Mouse (Mus musculus) limb, embryonic 13.5 days (tissue): ENCODE results near the gene Vezt. TPM values are rescaled to one million over a fixed set of nuclear protein-coding genes. Genes with fewer than 3 reads are reported as not detected.

Source experiments
- ATAC-seq: fragments of 200-750 bp; cut with Nextera tagmentation; 2 replicates; pipeline ENCODE4 v1.8.0; 2017; ENCODE audit warnings: low read depth, moderate number of reproducible peaks, moderate TSS enrichment; ENCODE audit not compliant: low FRiP score
- H3K27ac ChIP-seq: fragments of 300-500 bp; sonication (generic); 2 replicates; pipeline ENCODE4 v1.5.1; 2015; ENCODE audit warnings: inconsistent platforms, mild to moderate bottlenecking, moderate library complexity
- H3K27me3 ChIP-seq: fragments of 300-500 bp; sonication (generic); 2 replicates; pipeline ENCODE4 v1.6.1; 2015; ENCODE audit warnings: mild to moderate bottlenecking, inconsistent platforms
- H3K36me3 ChIP-seq: fragments of 300-500 bp; sonication (generic); 2 replicates; pipeline ENCODE4 v1.6.1; 2015; ENCODE audit warnings: inconsistent platforms, mild to moderate bottlenecking, moderate library complexity
- H3K4me1 ChIP-seq: fragments of 300-500 bp; sonication (generic); 2 replicates; pipeline ENCODE4 v1.6.1; 2015; ENCODE audit warnings: inconsistent platforms
- H3K4me2 ChIP-seq: fragments of 300-500 bp; sonication (generic); replicated peaks from 2 replicates; pipeline ENCODE4 v1.6.1; 2015; ENCODE audit warnings: inconsistent platforms, mild to moderate bottlenecking, moderate library complexity
- H3K4me3 ChIP-seq: fragments of 300-500 bp; sonication (generic); 2 replicates; pipeline ENCODE4 v1.5.1; 2015; ENCODE audit warnings: moderate library complexity, mild to moderate bottlenecking, inconsistent platforms
- H3K9ac ChIP-seq: fragments of 300-500 bp; sonication (generic); 2 replicates; pipeline ENCODE4 v1.6.1; 2015; ENCODE audit warnings: mild to moderate bottlenecking, inconsistent platforms
- H3K9me3 ChIP-seq: fragments of 300-500 bp; sonication (generic); 2 replicates; pipeline ENCODE4 v1.6.1; 2016; ENCODE audit warnings: inconsistent platforms
- WGBS: fragments of 180-500 bp; shearing (Covaris S2); methylation state at CpG from one replicate; pipeline ENCODE4 v1.1.7; 2015; 5-methylcytosine and 5-hydroxymethylcytosine counted together
- microRNA counts: library from miRNA; unstranded; fragments of <30 nt; microRNA quantifications from one replicate; lab custom pipeline; 2016
- microRNA-seq: library from miRNA; unstranded; fragments of <30 nt; microRNA quantifications from one replicate; pipeline ENCODE4, GENCODE M21; 2016
- polyA plus RNA-seq: library from polyadenylated mRNA; unstranded; fragments of >200 nt; fragmentation: Nextera tagmentation; extraction: Ambion mirVana; gene quantifications from 2 replicates; pipeline ENCODE4 v1.2.1, GENCODE M21; 2015

Vezt gene
- polyA plus RNA-seq, 1 experiment from 2014 or later = 28.0 TPM

GRCm38 (mm10) chr10:93899303-93899702 is 136.3 kb downstream of the Vezt start:
- no peaks in the 10 kb centered on the region for H3K9me3 ChIP-seq
- no peak overlapping the region for H3K4me2 ChIP-seq
- ATAC-seq = no peak
- H3K4me1 ChIP-seq = no peaks in the 10 kb centered on the region
- no peak overlapping the region for H3K4me3 ChIP-seq
- H3K27me3 ChIP-seq = no peaks in the 10 kb centered on the region
- WGBS = 58% methylated on average over 2 of the region's 2 CpGs
- H3K36me3 ChIP-seq = no peaks in the 10 kb centered on the region
- H3K27ac ChIP-seq = no peak overlapping the region
- H3K9ac ChIP-seq = no peak overlapping the region

GRCm38 (mm10) chr10:93897043-93897646 is 138.5 kb downstream of the Vezt start, which contains the start of gene Metap2:
Gene Metap2 (minus strand): TSS chr10:93897093.
- Histone ChIP-seq H3K4me2 (no peak within 1 kb of the TSS), H3K9me3 (no peaks in the 10 kb centered on the region), H3K27me3 (no peaks in the 10 kb centered on the region), H3K9ac (no peak within 1 kb of the TSS), H3K4me1 (no peaks in the 10 kb centered on the region), H3K4me3 (no peak within 1 kb of the TSS), H3K27ac (no peak within 1 kb of the TSS), H3K36me3 (no peaks in the 10 kb centered on the region)
- no peak for ATAC-seq
- WGBS = 68% methylated on average over 7 of the region's 7 CpGs

GRCm38 (mm10) chr10:93892551-93892950 is 143.1 kb downstream of the Vezt start:
- Histone ChIP-seq H3K27ac (no peak overlapping the region), H3K9ac (no peak overlapping the region), H3K27me3 (no peaks in the 10 kb centered on the region), H3K4me2 (no peak overlapping the region), H3K36me3 (no peaks in the 10 kb centered on the region), H3K4me3 (no peak overlapping the region), H3K4me1 (peaks cover 12% of the 10 kb centered on the region), H3K9me3 (no peaks in the 10 kb centered on the region)
- no peak for ATAC-seq
- WGBS = 86% methylated on average over 4 of the region's 4 CpGs

- WGBS = 93% methylated on average over 1 of the region's 1 CpGs
- peaks cover 10% of the 10 kb centered on the region for H3K36me3 ChIP-seq
- H3K27me3 ChIP-seq = no peaks in the 10 kb centered on the region
- no peak overlapping the region for H3K9ac ChIP-seq
- peaks cover 12% of the 10 kb centered on the region for H3K4me1 ChIP-seq
- H3K27ac ChIP-seq = no peak overlapping the region
- no peak overlapping the region for H3K4me3 ChIP-seq
- ATAC-seq = no peak
- peak overlapping the region; percentile 92; the same call in 1 of the 2 replicates for H3K4me2 ChIP-seq
- no peaks in the 10 kb centered on the region for H3K9me3 ChIP-seq
Measured at GRCm38 (mm10) chr10:93891031-93891430, 144.6 kb downstream of the Vezt start.

GRCm38 (mm10) chr10:93890565-93890964 is 145.1 kb downstream of the Vezt start:
- Histone ChIP-seq H3K27me3 (no peaks in the 10 kb centered on the region), H3K4me3 (peak overlapping the region; percentile 99; the same call in 1 of the 2 replicates), H3K36me3 (peaks cover 15% of the 10 kb centered on the region), H3K27ac (no peak overlapping the region), H3K4me1 (peaks cover 12% of the 10 kb centered on the region), H3K9ac (peak overlapping the region; percentile 96; the same call in 1 of the 2 replicates), H3K4me2 (peak overlapping the region; percentile 92), H3K9me3 (no peaks in the 10 kb centered on the region)
- WGBS = 72% methylated on average over 4 of the region's 4 CpGs
- ATAC-seq = no peak

GRCm38 (mm10) chr10:93889976-93890375 is 145.6 kb downstream of the Vezt start:
- Histone ChIP-seq H3K4me3 (peak overlapping the region; percentile 99), H3K36me3 (peaks cover 21% of the 10 kb centered on the region), H3K9me3 (no peaks in the 10 kb centered on the region), H3K27ac (peak overlapping the region; percentile 85; the same call in 1 of the 2 replicates), H3K4me2 (peak overlapping the region; percentile 92), H3K4me1 (peaks cover 12% of the 10 kb centered on the region), H3K9ac (peak overlapping the region; percentile 96), H3K27me3 (no peaks in the 10 kb centered on the region)
- WGBS = under 1% methylated on average over 22 of the region's 22 CpGs
- no peak for ATAC-seq

- no peaks in the 10 kb centered on the region for H3K27me3 ChIP-seq
- peaks cover 25% of the 10 kb centered on the region for H3K36me3 ChIP-seq
- H3K9ac ChIP-seq = peak overlapping the region; percentile 96
- peak overlapping the region; percentile 92 for H3K4me2 ChIP-seq
- H3K27ac ChIP-seq = peak overlapping the region; percentile 85
- 0% methylated on average over 20 of the region's 30 CpGs for WGBS
- H3K9me3 ChIP-seq = no peaks in the 10 kb centered on the region
- H3K4me1 ChIP-seq = peaks cover 12% of the 10 kb centered on the region
- H3K4me3 ChIP-seq = peak overlapping the region; percentile 99
- peak; percentile 98 for ATAC-seq
Measured at GRCm38 (mm10) chr10:93889579-93889950, 146.1 kb downstream of the Vezt start.

MicroRNA genes within 50 kb of the gene (microRNA counts, 519-probe panel; counts per million panel counts)
- microRNA mmu-miR-331-3p (lab: Ali Mortazavi, UCI) (3,171 counts per million, percentile 53 among the panel's probes with 10 or more counts), microRNA mmu-miR-331-5p (lab: Ali Mortazavi, UCI) (883 counts per million, percentile 4 among the panel's probes with 10 or more counts)

Small RNA genes within 50 kb of the gene (microRNA-seq; reads per million reads assigned to microRNA genes)
- 87.9 reads per million, percentile 51 among the genes with 10 or more reads in this experiment for gene Mir331

Other genes starting within 250 kb of the Vezt start
- 0.88 and 1.2 TPM in 2 replicates for gene Usp44, start 204.3 kb downstream of the Vezt start, polyA plus RNA-seq
- gene Metap2, start 138.7 kb downstream of the Vezt start, polyA plus RNA-seq = 188 and 194 TPM in 2 replicates
- 3.3 and 4.0 TPM in 2 replicates for gene Fgd6, start 184 bp upstream of the Vezt start, polyA plus RNA-seq
- 9.9 and 10.0 TPM in 2 replicates for gene Nr2c1, start 112.2 kb upstream of the Vezt start, polyA plus RNA-seq
- 306 and 316 TPM in 2 replicates for gene Ndufa12, start 162.9 kb upstream of the Vezt start, polyA plus RNA-seq